Mouse (Mus musculus) embryo, embryonic 10.5 days (tissue): ENCODE data around the gene Retreg1.

Experiments used
- DNase-seq: peaks from one replicate; pipeline ENCODE4 v3.0.0-alpha.2; 2015; ENCODE audit warnings: low spot score

Gene Retreg1

GRCm38 (mm10) chr15:25830426-25830825, 12.6 kb upstream of the Retreg1 start:
- no peak for DNase-seq

- no peak for DNase-seq
These were observed 8.7 kb upstream of the Retreg1 start for GRCm38 (mm10) chr15:25834282-25834681.

GRCm38 (mm10) chr15:25834920-25835674, 7.9 kb upstream of the Retreg1 start:
- no peak for DNase-seq

DNA sequence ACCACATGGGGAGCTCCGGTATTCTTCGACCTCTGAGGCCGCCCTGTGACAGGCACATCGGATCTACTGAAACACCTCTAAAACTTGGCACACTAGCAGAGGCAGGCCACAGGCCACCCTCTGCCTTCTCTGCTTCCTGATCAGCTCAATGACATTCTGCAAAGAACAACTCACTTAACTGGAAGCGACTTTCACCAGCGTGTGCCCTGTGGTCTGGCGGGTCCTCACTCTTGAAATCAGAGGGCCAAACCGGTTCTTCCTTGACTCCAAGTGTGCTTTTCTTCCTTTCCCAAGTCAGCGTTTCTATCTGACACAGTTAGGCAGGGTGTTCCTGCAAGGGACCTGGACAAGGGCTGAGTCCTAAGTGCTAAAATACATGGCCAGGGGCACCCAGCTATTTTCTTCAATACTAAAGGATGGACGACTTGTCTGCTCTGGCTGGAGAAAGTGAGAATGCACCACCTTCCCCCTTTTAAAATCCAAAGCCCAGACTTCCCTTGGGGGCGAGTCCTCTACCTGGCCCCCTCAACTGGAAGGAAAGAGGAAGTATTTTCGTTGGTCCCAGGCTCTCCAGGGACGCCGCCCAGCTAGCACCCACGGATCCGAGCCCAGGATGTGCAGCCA, 406 bp upstream of the Retreg1 start:
- DNase-seq: peak; percentile 19

DNA sequence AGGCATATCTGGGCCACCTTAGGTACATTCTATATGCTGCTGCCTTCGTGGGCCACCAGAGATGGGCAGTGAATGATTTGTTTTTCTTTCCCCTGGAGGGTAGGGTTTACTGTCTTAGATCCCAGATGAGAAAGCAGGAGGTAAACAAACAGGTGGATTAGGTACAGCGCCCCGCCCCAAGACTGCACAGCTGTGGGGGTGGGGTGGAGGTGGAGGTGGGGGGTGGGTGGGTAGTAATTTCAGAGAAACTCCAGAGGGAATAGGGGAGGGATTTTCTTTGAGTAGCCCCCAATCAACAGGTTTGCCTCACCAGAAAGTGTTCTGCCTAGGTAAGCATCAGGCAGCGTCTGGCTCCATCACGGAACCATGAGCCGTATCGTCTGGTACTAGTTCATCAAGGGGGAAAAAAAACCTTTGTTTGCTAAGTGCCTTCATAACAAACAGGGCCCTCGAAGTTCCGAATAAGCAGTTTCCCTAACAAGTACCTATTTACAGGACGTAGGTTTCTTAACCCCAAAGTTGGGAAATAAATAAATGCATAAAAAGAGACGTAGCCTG, 1.1 kb downstream of the Retreg1 start:
- peak; percentile 12 for DNase-seq

DNA sequence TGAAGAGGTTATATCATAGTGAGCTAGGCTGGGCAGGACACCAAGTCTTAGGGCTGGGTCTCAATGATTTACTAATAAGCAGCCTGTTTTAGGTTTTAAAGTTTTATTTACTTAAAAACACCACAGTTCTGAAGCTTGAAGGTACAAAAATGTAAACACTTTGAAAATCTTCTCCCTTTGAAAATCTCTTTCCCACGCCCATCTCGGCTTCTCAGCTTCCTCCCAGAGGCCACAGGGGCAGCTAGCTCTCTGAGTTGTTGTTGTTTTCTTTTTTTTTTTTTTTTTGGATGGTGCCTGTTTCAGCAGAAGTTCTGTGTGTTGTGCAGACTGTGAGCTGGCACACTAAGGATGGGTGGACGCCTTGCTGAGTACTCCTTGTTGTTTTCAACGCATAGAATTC, 1.8 kb downstream of the Retreg1 start:
- DNase-seq: no peak

DNA sequence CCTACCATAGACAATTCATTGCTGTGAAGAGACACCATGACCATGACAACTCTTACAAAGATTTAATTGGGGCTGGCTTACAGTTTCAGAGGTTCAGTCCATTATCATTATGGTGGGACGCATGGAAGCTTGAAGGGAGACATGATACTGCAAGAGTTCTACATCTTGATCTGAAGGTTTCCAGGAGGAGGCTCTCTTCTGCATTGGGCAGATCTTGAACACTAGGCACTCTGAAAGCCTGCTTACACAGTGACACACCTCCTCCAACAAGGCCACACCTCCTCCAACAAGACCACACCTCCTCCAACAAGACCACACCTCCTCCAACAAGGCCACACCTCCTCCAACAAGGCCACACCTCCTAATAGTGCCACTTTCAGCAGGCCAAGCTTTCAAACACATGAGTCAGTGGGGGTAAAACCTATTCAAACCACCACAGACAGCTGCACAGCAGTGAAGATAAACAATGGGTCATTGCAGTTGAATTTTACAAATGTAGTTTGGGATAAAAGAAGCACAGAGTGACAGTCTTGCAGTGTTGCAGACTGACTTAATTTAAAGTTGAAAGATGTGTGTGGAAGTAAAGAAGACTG, 4.7 kb downstream of the Retreg1 start:
- DNase-seq: no peak

DNA sequence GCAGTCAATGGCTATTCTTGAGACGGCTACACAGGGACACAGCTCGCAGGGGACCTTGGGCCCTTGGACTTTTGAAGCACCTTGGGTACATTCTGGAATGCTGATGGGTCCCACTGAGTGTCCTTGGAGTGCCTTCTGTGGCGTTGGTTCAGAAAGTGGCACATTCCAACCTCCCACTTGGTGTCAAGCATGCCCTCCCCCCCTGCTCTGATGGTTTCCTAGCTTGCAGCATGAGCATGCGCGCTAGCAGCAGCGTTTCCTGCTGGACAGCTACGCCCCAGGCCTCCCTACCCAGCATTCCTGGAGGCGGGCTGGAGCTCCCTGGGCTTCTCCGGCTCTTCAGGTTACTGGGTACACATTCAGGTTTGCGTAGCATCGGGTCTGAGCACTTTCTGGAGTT, 7.6 kb downstream of the Retreg1 start:
- no peak for DNase-seq

DNA sequence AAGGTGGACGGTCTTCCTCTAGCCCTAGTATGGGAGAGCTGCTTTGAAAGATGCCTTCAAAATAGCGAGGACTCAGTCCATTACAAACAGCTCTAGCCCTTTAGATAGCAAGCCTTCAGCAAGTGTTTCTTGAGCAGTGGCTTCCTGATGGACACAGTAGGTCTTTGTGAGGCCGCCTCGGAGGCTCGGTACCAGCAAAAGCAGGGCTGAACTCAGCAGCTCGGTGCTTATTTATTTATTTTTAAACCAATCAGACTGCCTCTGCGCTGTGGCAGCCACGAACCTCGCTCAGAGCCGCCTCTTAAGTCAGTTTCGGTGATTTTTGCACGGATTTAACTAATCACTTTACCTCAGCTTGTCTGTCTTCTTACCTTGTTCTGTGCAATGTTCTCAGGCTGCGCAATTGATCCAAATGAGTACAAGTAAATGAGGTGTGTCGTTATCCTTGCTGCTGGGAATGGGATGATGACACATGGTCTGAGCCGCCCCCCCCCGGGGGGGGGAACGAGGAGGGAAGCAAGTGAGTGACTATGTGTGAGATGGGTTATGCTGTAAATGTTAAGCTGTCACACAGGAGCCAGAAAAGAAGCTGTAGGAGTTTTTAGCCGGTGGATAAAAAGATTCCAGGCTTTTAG, 11.4 kb downstream of the Retreg1 start:
- DNase-seq: no peak

GRCm38 (mm10) chr15:25858611-25859058, 15.7 kb downstream of the Retreg1 start:
- DNase-seq: no peak

GRCm38 (mm10) chr15:25859469-25859868, 16.5 kb downstream of the Retreg1 start:
- DNase-seq: no peak

DNA sequence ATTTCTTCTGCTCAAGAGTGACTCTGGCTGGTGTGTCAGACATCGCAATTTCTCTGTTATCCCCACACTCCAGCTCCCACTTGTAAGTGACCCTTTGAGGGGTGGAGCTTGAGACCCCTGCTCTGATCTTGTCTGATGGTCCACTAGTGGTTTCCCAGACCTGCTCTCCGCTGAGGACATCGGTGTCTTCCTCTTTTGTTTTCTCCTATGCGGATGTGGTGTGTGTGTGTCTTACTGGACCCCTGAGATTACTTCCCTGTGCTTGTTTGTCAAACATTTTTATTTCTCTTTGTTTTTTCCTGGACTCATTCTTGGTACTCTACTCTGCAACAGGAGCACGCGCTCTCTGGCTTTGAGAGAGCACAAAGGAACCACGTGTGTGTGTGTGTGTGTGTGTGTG, 18.9 kb downstream of the Retreg1 start:
- DNase-seq: no peak

DNA sequence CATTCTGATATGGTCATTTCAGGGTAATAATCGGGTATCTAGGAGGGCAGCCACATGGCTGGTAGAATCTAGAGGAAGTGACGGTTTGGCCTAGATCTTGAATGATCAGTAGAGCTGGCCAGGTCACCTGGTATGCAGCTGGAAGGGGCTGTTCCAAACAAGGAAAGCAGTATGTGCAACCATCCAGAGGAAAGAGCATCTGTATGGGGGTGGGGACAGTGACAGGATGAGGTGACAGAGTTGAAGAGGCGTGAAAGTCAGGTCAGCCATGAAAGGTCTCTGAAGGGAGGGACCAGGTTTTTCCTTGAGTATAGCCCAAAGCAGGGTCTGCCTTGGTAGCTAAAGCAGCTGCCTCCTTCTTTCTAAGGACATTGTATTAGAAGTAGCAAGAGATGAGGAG, 22.6 kb downstream of the Retreg1 start:
- DNase-seq: no peak

- DNase-seq: no peak
These were observed 23.1 kb downstream of the Retreg1 start for GRCm38 (mm10) chr15:25866106-25866505.

- DNase-seq: no peak
These were observed 26.1 kb downstream of the Retreg1 start for GRCm38 (mm10) chr15:25869129-25869528.

- DNase-seq: no peak
These were observed 28.5 kb downstream of the Retreg1 start for GRCm38 (mm10) chr15:25871470-25871869.

GRCm38 (mm10) chr15:25872118-25872517, 29.1 kb downstream of the Retreg1 start:
- DNase-seq: no peak

DNA sequence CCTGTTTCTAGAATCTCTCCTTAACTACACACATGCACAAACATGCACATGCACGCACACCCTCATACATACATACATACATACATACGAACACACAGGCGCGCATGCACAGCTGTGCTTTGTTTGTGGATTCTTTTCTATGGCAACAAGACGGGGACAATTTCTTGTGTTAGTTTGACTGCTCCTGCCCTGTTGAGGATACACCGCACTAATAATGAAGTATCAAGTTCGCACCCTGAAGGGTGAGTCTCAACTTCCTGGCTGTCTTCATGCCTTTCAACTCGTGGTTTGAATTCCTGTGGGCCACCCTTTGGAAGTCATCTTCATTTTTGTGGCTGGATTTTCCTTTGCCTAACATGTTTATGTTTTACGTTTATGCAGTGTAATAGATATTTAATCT, 29.7 kb downstream of the Retreg1 start:
- no peak for DNase-seq

GRCm38 (mm10) chr15:25873536-25873935, 30.6 kb downstream of the Retreg1 start:
- DNase-seq: no peak

DNA sequence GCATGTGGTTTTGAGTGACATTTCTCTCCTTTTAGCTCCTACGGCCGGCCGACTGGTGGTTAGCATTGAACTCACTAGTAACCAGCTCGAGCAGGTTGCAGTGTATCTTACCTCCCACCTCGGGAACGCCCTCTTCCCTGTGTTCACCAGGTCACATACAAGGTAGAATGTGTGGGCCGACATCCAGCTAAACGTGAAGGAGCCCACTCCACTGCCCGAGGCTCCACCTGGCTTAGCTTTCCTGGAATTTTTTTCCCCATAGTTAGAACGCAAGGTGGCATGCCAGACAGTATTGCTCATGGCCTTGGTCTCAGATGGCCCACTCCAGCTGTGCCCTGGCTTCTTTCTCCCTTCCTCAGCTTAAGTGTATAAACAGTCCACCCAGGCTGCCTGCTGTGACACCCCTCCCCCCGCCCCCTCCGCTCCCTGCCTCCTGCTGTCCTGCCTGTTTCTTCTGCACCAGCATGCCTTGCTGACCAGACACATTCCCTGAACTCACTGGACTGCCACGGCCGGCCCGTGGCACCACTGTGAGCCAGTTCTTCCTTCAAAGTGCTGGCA, 33.7 kb downstream of the Retreg1 start:
- no peak for DNase-seq

GRCm38 (mm10) chr15:25877798-25878197, 34.8 kb downstream of the Retreg1 start:
- DNase-seq: peak; percentile 67

- no peak for DNase-seq
These were observed 36.2 kb downstream of the Retreg1 start for GRCm38 (mm10) chr15:25879229-25879628.
